Mouse (Mus musculus): Measurements from ENCODE around the gene Kcna2.

DNA sequence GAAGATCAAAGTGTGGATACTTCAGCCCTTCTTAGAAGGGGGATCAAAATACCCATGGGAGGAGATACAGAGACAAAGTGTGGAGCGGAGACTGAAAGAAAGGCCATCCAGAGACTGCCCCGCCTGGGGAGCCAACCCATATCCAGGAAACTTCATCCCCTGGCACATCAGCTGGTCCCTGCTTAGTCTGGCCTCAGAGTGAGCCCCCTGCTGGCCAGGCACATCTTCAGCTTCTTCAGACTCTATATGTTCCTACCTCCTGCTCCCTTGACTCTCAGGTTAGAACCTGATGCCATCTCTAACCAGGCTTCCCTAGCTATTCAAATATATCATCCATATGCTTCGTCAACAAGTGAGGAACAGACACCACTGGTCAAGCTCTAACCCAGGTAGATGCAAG lies 48.1 kb downstream of the Kcna2 start:
- TF ChIP-seq POLR2A (IDR thresholded peaks at IDR 0.05; ENCODE audit: low read depth, low read length) (no peak), CTCF (IDR thresholded peaks at IDR 0.05; ENCODE audit: extremely low read depth, insufficient read depth, insufficient read length, insufficient replicate concordance) (peak; percentile 78; the same call in 1 of the 2 replicates)

All from spleen, adult 2 months (tissue).